Mouse (Mus musculus) yolk sac, embryonic 10.5 days (tissue): ENCODE data around the gene Uevld.
"Not testable (repeated sequence)": the region's sequence is repeated elsewhere in the genome, so short reads cannot be mapped to it uniquely, and the experiment has no call there.

ENCODE experiments used
- DNase-seq: peaks from one replicate; pipeline ENCODE4 v3.0.0-alpha.2; 2017; ENCODE audit warnings: low spot score

The Uevld gene

DNA sequence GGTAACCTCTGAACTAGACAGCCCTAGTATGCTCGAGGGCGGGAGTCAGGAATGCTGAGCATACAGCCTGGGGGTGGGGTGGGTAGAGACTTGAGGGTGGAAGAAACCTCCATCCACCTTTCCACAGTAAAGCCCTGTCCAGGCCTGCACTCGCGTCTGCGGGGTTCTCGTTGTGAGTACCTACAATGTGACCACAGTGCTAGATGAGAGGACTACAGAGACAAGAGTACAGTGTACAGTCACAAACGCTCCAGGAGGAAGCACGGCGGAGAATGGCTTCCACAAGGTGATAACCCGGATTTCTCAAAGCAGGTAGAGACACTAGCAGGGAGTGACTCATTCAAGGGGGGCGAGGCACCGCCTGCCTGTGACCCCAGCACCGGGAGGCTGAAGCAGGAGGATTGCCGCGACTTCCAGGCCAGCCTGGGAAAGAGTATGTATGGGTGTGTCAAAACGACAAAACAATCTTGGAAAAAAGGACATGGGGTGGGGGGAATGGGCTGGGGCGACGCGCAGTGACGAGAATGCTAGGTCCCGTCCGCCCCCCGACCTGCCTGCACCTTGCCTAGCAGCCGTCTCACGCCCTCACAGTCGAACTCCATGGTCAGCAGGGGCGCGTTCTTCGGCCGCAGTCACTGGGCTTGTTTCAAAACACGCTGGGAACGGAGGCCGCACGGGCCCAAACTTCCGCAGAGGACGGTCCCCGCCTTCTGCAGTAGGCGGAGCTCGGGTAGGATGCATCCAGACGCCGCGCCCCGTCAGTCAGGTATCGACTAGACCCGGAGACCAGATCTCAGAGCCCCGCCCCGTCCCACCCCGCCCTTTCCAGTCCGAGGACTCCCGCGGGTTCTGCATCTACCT, at the start of gene Uevld:
TSS of gene Uevld (minus strand) at position 697 of the 861 bp plus-strand sequence.
- peak; percentile 97 for DNase-seq

DNA sequence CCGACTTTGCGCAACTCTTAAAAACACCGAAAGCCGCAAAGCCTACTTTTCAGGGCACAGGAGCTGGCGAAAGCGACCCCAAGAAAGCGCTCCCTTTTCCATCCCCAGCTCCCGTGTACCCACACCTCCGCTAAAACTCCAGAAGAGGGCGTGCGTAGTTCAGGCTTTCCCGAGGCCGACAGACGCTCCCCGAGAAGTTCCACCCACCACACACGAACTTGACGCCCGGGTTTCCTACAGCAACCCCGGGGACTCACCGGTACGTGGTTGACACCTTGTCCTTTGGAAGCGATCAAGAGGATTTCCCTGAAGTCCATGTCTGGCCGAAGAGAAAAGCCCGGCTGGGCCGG, 49.5 kb upstream of the Uevld start:
- DNase-seq, result no peak

DNA sequence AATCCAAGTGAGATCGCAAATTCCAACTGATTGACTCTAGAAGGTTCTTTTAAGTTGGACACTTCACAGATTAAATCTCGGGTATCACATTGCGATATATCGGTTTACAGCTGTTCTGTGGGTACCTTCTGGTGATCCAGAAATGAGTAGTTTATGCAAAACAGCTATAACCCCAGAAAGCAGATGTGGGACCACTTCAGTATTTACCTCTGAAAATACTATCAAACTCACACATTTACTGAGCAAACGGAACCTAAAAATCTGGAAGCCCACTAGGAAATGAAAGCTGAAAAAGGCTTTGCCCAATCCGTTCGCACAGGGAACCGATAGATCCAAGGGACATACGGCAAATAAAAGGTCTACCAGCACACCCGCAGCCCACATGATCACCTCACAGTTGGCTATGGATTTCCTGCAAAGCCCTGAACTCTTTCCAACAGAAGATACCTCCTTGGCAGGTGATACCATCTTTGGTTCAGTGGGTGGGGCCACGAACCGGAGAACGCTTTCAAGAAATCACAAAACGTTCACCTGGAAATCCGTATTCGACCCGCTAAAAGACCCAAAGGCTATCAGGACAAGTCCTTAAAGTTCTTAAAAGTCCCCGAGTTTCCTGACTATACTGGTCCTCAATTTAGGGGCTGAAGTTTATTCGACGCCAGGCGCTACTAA, 48.9 kb upstream of the Uevld start:
- DNase-seq, result no peak

DNA sequence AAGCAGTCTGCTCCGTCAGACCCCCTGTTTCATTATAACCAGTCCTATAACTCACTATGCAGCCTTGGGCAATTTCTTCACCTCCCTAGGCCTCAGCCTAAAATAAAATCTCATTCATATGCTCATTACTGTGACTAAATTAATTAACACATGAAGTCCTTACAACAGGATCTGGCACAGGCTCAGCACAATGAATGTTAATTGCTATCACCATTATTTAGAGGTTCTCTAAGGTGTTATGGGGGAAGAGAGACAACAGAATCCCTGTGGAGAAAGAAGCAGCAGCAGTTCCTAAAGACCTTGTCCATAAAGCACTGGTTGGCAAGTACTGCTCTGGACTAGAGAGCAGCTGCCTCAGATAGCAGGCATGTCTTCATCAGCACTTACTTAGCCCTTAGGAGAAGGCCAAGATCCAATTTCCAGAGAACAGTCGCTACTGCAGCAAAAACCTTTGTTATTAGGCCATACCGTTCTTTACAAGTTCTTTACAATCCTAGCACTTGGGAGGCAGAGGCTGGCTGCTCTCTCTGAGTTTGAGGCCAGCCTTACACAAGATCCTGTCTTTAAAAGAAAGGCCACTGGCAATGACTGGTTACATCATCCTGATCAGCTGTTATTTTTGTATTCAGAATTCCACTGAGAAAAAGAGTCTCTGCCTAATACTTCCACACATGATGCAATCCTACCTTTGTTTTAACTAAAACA, 45.2 kb upstream of the Uevld start:
- DNase-seq, result no peak

DNA sequence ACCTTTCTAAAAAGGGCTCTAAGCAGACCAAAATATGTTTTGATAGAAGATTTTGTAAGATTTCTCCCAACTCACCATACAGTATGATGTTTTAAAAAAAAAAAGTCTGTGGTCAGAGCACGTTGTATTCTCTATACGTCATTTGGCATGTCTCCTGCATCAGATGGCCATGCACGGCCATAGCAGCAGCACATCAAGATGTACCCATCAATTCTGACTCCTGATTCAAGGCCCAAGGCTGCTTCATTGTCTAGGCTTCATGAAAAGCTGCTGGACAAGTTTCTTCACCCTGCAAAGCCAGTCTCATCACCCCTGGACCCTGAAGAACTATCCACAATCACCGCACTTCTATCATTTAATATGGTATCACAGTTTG, 43.6 kb upstream of the Uevld start:
- no peak for DNase-seq

DNA sequence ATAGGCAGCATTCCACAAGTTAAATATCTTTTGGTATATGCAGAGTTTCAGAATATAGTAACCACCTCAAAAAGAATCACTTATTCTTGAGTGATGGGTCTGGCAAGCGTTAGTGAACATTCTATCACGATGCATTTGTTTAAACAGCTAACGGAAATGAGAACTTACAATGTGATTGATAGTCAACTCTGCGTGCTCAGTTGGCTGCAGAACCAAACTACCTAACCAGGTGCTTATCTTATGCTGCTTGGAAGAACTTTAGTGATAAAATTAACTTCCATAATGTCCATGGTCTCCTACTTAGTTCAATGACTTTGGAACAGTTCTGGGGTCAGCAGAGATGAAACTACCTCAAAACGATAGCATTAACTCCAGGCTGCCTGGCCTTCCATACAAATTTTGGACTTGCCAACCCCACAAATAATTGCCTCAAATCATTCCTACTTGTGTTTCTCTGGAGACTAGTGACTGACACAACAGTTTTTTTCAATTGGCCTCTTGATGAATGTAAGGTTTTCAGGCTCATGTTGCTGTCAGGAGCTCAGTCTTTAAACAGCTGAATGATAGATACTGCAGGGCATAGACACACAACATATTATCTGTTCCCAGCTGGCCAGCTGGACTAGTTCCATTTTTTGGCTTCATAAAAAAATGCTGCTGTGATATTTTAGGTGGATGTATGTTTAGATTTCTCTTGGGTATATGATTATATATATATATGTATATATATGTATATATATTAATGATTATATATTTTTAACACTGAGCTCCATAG, 43.0 kb upstream of the Uevld start:
- no peak for DNase-seq

DNA sequence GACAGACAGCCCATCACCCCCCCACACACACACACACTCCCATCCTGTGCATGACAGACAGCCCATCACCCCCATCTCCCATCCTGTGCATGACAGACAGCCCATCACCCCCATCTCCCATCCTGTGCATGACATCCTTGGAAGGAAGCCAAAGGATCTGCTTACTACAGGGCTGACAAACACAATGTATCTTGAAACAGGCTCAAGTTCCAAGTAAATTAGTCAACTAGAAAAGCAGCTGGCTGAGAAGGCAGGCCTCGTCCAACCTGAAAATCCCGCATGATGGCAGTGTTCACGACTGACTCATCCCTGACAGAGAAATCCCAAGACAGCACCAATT, 42.3 kb upstream of the Uevld start:
- DNase-seq, result peak; percentile 61

DNA sequence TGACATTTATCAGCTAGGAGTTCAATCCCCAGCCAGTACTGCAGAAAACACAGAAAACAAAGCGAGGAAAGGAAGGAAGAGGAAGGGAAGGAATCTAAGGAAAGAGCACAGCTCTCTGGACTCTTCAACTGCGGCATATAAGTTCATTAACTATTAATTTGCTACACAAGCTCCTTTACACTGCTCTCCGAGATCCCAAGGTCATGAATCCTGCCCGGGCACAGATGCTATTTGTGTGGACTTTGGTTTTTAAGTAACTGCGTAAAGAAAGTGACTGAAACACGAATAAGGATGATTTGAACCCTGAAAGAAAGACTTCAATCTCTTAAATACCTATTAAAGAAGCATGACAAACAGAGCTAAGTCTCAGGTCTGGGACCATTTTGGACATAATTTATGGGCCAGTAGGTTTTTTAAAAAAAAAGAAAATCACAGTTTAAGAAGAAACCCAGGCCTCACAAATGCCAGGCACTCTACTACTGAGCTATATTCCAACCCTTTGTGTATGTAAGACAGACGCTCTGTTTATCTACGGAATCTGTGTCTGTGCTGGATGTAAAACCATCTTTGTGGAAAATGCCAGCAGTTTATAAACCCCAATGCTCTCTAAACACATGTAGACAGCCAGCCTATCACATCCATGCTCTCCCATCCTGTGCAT, 41.8 kb upstream of the Uevld start:
- DNase-seq, result no peak

DNA sequence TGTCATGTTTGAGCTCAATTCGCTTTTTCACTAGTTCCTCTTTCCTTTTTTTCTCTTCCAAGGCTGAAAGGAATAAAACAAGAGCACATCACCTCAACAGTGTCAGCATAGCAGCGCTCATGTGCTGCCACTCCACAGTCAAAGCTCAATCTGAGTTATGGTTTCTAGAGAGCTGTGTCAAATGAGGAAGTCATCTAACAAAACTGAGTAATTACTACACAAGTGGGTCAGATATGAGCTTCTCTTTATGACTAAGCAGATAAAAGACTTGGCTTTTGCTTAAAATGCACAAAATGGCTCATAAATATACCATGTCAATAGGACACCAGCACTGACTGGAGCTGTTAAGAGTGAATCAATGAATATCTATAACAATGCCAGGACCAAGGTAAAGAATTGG, 40.6 kb upstream of the Uevld start:
- DNase-seq, result no peak

DNA sequence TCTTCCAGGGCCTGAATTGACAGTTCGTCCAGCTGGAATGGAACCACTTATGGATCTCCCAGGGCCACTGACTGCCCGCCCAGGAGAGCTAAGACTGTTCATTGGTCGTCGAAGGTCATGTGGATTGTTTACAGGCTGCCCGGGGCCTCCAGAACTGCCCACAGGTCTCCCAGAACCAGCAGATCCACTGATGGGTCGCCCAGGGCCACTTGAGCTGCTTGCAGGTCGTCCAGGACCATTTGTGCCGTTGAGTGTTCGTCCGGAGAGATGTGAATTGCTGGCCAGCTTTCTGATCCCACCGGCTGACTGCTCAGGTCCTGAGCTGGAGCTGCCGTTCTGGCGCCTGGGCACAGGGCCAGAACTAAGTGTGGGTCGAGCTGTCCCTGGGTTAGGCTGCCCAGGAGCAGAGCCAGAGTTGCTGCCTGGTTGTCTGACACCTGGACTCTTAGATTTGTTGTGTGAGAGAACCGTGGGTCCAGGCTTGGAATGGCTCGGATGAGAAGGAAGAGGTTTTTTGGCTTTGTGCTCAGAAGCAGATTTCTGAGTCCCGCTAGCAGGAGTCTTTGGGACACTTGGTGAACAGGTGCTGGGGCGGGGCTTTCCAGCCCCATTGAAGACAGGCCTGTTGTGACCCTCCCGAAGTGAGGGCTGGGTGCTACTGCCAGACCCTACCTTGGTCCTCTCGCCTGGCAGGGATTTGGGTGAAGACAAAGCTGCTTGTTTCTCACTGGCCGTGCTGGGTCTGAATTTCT, 39.5 kb upstream of the Uevld start:
- DNase-seq, result no peak

DNA sequence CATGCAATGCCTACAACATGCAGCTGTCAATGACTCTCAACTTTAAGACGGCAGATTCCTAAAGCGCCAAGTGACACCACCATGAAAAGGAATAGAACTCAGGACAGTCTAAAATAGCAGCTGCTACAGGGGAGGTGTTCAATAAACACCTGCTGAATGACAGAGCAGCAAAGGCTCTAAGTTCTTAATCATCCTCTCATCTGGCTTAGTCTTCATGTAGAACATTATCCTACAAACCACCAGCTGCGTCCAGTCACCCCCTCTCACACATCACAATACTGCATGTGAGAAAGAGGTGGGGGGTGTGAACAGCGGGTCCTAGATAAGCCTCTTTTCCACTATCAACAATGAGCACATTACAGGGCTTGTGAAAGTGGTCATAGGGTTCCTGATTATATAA, 38.7 kb upstream of the Uevld start:
- no peak for DNase-seq

DNA sequence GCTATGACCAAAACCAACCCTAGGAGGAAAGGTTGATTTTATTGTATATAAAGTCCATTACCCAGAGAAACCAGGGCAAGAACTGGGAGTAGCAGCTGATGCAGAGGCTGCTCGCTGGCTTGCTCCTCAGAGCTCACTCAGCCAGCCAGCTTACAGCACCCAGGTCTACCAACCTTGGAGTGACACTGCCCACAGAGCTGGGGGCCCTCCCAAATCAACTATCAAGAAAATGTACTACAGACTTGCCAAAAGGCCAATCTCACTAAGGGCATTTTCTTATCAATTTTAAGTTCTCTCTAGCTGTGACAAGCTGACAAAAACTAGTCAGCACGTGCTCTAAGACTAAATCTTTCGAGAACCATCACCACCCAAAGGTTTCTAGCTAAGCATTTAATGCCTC, 37.2 kb upstream of the Uevld start:
- DNase-seq, result no peak

DNA sequence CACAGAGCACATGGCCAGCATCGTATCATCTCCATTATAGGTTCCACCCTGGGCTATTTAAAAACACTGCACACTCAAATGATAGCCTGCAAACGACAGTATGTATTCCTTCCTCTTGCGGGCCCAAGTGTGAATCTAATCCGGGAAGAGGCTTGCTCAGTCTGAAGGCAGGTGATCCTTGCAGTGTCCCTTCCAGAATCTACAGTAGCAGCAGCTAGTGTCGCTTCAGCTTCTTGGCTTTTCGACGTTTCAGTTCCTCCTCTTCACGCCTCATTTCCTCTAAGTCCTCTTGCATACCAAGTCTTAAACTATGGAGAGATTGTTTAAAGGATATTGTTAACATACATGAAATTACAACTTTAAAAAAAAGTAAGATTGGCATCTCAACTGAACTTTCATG, 34.8 kb upstream of the Uevld start:
- DNase-seq, result no peak

DNA sequence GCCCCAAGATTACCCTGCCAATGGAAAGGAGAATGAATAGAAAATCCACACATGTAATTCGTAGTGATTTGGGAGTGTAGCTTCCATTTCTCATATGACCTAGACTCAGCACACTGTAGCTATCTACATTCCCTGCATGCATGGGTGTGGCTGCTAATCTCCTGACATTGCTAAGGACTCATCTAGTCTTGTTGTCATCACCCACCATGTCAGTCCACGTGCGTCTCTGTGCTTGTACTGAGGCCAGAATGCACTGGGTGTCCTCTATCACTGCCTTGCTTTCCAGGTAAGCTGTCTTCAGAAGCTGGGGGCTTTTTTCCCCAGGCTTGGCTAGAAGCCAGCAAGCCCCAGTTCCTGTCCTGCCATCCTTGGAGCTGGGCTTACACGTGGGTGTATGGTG, 31.1 kb upstream of the Uevld start:
- DNase-seq, result not testable (repeated sequence)

DNA sequence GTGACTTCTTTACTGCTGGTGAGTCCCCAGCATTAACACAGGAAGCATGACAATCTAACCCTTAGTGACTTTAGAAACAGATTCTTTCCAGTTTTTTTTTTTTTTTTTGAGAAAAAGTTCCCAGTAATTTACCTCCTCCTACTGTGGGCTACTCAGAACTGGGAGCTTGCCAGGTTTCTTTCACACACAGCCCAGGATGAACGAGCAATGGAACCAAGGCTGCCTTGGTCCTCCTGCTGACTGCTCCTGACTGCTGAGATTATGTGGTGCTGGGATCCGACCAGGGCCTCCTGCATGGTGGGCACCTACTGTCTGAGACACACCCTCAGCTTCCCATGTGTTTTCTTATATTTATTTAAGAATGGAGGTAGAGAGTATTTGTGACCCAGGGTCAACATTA, 28.7 kb upstream of the Uevld start:
- no peak for DNase-seq

DNA sequence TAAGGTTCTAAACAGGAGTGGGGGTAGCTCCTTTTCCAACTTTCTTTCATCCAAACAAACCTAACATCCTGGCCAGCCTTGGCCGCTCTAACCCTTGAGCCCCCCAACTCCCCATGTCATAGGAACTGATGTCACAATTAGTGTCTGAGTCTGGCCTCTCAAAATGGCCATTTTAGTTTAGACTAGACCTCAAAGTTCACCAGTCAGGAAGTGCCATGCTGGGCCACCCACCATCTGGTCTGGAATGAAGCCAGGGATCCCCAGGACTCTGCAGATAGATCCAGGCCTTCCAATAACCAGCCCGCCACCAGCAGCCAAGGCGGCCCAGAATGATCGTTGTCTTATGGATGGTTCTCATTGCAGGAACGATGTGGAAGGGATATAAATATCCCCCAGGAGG, 28.3 kb upstream of the Uevld start:
- DNase-seq, result no peak

DNA sequence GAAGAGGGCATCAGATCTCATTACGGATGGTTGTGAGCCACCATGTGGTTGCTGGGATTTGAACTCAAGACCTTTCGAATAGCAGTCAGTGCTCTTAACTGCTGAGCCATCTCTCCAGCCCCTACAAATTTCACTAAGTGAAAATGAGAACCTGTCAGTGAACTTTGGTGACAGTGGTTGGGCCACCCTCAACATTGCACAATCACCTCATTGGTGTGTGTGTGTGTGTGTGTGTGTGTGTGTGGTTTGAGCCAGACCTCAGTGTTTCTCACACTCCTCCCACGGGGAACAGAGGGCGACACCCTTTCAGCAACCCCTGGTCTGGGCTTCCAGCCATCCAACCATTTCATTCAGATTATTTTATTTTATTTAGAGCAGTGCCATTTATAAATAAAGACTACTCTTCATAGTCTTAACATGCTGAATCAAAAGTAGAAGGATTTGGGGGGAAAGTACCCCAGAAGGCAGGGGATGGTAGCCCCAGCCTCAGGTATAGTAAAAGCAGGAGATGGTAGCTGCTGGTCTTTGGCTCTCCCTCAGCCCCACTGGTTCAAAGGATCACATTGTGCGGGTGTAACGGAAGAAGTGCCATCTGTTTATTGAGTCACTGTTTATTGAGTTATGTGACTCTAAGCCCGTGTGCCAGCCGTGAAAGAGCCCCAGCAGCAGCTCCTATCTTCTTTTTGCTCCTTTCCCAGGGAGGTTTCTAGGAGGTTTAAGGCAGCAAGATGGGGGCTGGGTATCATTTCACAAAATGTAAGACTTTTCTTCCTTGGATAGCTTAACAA, 27.6 kb upstream of the Uevld start:
- no peak for DNase-seq

DNA sequence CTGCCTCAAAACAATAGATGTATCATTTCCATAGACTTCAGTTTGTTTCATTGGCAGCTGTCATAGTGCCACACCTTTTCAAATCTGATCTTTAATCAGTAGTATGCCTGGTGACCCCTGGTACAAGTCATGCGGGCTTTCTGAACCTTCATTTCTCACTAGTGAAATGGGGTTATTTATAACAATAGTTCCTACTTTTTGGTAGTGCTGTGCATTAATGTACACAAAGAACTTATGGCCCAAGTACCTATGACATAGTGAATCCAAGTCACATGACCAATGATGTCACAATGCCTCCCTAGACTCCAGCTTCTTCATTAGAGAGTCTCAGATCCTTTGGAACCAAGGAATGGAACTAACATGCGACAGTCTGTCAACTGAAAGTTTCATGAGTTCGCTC, 25.0 kb upstream of the Uevld start, which contains the start of gene Gm9999:
TSS of gene Gm9999 (plus strand) at position 301 of the 400 bp plus-strand sequence.
- DNase-seq, result no peak

DNA sequence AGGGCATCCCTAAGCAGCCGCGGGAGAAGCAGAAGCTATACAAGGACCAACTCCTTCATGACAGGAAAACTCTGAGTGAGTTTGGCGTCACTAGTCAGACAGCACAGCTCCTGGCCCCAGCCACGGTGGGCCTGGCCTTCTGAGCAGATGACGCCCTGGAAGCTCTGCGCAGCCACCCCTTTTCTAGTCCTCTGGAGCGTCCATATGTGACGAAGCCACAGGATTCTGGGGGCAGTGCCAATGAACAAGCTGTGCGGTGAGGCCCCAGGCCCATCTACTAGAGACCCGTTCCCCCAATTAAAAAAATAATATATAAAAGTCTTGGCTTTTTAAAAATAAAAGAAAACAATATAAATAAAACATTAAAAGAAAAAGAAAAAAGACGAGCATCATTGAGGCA, 17.1 kb upstream of the Uevld start:
- no peak for DNase-seq

DNA sequence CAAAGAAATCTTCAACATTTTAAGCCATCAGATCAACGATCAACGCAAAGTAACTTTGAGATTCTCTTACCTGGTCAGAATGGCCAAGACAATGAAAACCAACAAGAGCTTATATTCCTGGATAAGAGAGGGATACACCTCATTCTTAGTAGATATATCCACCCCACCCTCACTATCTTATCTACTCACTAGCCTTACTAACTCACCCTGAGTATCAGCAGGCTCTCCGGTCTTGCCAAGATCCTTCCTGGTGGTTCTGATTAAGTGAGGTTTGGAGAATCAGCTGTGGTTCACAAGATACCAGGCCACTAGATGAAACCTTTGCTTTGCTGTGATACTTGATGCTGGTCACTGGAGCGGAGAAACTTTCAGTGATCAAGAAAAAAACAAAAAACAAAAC, 16.3 kb upstream of the Uevld start:
- DNase-seq, result no peak
